Mouse (Mus musculus) natural killer cell, adult 2 months (primary cell): Measurements from ENCODE around the gene Rad51b.

ENCODE experiments used
- DNase-seq, 2 experiments: peaks; one replicate each; pipeline ENCODE4 v3.0.0; 2022; ENCODE audit warnings: low spot score in 2 of 2

The Rad51b gene

DNA sequence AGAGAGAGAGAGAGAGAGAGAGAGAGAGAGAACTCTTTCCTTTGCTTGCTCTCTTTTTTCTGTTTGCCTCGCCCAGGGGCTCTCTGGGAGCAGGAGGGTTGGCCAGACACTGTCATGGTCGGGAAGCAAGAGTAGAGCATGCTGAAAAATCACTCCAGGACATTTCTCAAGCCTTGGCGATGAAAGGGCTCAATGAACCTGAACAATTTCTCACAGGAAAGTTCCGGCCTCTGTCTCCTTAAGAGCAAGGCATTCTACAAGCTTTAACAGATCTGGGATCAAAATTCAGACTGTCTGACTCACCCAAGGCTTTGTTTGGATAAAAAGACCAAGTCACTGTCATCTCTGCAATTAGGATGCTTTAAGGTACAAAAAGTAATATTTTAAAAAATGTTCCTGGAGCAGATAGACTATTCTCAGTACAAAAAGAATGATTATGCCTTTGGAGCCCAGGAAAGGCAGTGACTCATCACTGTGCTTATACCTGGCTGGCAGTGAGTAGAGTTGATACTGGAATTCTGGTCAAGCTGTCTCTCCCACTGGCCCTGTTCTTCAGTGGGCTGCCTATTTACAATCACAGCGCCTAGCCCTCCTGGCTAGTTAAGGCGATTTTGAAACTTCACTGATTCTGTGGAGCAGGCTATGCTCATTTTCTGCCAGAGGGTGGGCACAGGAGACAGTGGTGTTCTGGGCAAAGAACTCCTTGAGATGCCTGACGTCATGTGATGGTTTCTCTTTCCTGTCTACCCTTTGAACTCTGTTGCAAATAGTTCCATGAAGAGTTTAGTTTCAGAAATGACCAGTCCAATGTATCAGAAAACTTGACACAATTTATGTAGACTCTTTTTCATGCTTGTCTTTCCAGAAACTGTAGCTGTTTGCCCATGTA is 352.0 kb downstream of the Rad51b start:
- peak; percentile 20 to 34 for DNase-seq

DNA sequence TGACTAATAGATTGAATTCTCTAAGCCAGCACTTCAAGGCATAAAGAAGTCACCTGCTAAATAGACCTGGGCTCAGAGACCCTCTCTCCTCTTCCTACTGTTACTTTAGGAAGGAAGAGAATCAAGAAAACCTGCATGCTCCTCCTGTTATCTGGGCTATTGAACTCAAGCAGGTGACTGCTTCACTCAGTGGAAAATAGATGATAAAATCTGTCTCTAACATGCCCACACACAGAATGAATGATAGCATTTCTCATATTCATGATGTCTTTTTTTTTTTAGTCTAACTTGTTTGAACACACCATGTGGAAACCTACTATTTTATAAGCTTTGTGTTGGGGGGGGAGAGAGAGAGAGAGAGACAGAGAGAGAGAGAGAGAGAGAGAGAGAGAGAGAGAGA is 352.7 kb downstream of the Rad51b start:
- DNase-seq = no peak

DNA sequence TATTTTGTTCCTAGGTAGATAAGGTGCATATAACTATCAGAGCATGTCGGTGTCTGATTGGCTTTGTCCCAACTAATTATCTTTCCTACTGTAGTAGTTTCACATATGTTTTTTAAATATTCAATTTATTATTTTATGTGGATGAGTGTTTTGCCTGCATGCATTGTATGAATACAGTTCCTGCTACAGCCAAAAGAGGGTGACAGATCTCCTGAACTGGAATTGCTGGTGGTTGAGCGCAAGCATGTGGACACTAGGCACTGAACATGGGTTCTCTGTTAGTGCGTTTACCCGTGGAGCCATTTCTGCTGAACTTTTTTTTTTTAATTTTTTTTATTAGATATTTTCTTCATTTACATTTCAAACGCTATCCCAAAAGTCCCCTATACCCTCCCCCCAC is 358.1 kb downstream of the Rad51b start:
- no peak for DNase-seq

DNA sequence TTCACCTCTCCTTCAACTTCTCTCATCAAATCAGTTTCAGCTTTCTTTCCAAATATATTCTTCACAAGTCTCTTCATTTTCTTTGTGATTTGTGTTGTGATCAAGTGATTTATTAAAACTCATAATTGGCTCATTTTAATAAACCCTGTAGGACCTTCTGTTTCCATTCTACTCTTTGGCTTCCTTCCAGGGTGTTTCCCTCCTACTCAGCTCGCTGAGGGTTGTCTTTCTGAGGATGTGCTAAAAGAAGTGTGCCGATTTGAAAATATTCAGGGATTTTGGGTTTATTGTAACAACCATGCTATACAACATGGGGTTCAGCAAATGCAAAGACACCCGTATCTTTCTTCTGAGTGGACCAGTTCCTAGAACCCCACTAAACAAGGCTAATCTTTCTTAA is 361.8 kb downstream of the Rad51b start:
- DNase-seq = no peak

DNA sequence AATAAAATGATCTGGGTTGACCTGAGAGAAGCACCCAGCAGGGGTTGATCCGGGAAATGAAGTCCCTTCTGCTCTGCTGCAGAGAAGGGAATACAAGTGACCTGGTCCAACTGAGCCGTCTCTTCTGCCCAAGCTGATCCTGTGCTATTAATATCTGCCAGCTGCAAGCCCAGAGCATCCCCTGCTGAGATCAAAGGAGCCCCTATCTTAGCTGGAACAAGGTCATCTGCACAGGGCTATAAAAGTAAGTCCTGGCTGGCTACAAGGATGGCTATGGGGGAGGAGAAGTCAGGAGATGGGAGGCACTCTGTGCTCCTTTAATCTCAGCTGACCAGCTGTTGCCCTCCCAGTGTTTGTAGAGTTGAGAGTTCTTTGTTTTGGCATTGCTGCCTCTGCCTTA is 364.2 kb downstream of the Rad51b start:
- DNase-seq = no peak

DNA sequence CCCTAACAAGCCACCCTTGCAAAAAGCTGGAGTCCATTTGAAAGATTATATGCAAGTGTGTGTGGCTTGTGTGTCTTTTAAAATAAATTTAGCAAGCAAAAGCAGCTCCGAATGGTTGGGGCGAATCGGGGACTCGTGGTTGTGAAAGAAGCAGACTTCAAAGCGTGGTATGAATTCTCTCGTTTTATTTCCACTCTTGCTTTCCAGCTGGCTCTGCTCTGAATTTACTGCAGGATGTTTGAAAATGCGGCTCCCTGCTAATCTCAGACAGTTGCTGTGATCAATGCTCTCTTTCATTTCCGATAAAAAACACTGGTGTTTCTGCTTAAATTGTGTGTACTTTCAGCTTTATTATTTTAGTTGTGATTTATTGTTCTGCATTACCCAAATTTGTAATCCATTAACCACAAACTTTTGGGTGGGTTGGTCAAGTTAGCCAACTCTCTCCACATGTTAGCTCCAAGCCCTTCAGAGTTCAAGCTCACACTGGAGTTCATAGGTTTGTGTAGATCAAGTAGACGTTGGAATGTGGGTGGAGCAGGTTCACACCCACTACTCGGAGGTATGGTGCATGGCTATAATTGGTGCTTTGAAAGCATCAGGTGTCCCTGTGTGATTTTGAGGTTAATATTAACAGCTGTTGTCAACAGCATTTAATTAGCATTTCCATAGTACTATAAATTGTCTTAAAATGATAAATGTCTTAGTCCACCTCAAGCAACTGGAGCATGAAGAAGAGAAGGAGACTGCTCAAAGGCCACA is 366.2 kb downstream of the Rad51b start:
- no peak for DNase-seq

DNA sequence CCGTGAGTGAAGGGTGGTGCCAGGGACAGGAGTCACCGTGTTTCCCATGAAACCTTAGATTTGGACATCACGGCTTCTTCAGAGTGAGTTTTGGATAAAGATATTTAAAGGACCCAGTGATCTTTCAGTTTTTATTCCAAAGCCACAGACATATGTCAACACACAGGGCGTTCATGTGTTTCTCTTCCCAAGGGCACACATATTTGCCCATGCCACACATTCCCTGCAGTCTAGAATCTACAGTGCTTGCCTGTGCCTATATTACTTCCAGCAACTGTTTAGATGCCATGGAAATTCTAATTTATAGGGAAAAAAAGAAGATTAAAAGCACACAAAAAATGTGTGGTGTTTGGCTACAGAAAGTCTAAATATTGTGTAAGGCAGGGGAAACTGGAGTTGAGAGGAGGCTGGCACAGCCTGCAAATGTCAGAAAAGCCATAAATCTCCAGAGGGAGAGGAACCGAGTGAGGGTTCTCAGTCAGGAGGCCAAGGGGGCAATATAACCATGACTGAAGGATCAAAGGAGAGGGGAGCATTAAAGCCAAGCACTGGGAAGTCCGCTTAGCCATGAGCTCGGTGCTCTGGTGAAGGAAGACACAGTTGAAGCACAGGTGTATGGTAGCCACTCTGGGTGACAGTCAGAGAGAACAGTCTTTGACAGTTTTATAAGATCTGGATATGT is 367.0 kb downstream of the Rad51b start:
- no peak for DNase-seq

DNA sequence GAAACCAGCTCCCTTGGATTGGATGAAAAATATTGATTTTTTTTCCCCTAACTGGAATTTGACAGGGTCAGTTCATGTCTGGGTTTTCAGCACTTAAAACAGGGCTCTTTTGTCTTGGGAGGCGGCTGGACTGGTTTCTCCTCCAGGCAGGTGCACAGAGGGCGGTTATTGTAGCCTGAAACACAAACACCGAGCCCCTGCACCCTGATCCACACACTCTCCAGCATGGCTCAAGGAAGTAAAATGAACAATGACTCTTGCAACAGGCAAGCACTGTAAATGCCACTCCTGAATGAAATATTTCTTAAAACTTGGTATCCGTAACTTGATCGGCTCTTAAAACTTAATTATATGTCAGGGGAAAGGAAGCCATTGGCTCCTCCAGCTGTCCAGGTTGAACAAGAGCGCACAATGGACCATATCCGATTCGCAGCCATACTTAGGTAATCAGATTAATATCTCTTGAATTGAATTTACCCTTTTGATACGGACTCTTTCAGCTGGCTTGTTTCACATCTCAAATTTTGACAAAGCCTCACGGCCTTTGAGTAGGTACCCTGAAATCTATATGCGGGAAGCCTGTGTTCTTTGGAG is 377.9 kb downstream of the Rad51b start:
- no peak for DNase-seq

DNA sequence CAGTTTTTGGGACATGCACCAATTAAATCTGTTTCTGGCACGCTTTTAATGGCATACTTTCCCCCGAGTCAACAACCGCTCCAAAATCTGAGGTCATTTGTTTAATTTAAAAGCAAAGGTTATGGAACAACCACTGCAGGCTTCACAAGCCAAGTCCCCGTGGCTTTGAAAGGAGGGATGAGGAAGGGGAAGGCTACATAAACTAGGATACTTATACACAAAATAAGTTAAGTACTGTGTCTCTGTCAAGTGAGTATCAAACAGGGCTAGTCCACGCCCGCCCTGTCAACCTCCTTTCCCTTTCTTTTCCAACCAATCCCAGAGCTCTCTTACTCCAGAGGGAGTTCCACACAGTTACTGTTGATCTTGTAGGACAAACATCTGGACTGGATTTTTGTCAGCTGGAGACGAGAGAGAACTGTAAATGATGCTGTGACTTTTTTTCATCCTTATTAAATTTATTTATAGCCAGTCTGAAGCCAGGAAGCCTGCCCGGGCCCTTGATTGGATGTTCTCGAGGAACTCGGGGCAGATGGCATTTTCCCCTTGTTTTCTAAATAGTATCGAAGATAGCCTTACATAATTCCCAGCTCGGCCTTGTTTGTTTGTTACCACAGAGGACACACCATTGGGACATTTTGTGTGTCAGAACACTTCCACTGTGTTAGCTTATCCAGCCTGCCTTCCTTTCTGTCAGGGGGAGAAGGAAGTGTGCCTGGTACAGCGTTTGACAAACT is 378.5 kb downstream of the Rad51b start:
- no peak for DNase-seq

DNA sequence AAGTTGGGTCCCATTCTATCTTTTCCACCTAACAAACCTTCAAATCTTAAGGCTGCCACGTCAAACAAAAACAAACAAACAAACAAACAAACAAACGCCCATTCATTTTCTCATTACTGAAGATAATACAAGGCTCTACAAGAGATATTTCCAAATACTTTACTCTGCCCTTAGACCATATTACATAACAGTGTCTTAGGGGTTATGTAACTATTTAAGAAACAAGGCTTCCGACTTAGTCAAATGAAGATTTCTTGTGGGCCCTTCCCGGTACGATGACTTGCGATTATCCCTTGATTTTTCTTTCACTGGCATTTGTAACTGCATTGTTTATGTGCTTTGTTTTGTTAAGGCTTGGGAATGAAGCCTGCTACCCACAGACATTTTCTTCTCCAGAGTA is 379.2 kb downstream of the Rad51b start:
- DNase-seq = no peak

DNA sequence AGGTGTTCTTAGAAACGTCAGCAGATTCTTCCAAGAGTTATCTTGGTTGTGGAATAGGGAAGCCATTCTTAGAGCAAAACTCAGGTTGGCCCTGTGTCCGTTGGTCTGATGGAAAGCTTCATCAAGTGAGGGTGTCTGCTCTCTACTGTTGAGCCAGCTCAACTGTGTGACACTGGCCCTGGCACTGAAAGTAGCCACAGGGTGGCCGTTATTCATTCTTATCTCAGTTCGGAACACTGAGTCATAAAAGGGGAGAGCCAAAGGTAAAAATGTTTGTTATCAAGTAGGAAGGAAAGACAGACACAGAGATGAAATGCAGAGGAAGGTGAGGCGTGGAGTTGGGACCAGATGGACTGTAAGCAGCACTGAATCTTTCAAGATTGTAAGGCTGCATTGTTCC is 379.8 kb downstream of the Rad51b start:
- DNase-seq = no peak

DNA sequence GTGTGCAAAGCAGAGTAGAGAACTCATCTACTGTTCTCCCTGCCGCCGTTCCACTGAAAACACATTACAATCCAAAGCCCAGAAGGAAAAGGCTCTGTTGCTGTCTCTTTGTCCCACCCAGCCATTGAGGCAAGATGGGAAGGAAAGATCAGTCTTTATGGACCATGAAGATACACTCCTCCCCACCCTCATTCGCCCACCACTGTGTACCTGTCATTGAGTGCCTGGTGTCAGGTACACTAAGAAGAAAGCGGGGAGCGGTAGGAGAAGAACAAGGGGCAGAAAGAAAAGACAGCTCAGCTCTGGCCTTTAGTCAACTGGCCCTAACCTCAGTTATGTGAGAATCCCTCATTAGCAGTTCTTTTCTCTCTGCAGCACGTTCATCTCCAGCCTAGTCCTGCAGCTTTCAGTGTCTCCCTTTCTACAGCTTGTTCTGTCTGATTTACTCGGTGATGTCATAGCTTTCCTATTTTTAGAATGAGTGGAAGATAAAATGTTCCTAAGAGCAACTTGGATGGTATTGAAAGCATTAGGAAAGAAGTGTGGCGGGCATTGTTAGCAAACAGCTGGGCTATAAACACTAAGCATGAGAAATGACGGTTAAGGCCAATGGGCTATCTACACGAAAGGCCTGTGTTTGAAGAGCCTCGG is 382.3 kb downstream of the Rad51b start:
- no peak for DNase-seq

DNA sequence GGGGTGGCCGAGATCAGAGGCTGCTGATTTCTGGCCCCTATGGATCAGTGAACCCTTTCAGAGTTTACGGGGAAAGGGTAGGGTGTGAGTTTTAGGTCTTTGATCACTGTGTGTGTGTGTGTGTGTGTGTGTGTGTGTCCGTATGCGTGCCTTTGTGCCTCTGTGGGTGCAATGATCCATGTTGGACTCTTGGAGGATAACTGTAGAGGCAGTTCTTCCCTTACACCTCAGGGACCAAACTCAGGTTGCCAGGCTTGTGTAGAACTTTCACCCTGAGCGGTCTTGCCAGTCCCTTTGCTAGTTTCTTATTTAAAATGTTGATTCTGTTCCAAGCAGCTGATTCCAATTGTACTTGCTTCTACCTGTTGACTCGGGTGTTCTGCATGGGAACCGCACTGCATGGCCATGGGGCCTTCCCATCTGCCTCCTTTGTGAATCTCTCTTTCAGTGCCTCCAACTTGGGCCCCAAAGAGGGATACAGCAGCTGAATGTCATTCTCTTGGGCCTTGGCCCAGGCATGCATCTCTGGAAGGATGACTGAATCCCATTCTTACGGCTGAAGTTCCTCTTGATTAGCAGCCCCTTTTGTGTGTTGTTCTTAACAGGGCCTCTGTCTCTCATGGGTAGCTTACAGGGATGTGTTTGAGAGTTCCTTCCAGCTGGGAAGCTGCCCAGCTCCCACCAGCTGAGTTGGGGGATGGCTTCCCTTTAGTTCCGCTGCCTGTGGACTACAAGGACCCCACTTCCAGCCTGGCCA is 383.0 kb downstream of the Rad51b start:
- no peak for DNase-seq

DNA sequence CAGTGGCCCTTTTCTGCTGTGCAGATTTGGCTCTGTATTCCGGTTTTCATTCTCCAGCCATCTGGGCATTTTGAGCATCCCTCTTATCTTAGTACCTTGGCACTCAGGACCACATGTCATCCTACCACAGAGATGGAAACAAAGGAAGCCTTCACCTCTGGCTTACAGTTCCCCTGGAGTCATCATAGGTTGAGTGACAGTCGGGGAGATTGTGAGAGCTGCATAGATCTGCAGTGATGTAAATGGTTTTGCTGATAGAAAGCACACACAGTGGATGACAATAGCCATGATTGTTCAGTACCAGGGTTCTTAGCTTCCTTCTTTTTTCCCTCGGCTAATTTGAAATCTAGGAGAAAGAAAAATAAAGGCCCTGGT is 383.6 kb downstream of the Rad51b start:
- DNase-seq = no peak

DNA sequence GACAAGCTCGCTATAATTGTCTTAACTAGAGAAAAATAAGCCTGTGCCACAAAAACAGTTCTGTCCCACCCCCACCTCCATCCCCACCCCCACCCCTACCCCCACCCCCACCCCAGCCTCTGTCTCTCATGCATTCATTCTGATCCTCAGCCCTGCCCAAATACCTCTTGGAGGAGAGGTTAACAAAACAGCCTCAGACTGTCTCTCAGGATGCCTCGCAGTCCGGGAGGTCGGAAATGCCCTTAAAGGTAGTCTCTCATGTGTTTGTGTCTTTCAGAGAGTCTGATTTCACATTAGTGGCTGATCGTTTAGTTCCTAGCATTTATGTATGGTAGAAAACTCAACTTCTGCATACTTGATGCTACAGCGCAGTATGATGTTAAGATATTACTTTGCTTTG is 384.5 kb downstream of the Rad51b start:
- no peak for DNase-seq

DNA sequence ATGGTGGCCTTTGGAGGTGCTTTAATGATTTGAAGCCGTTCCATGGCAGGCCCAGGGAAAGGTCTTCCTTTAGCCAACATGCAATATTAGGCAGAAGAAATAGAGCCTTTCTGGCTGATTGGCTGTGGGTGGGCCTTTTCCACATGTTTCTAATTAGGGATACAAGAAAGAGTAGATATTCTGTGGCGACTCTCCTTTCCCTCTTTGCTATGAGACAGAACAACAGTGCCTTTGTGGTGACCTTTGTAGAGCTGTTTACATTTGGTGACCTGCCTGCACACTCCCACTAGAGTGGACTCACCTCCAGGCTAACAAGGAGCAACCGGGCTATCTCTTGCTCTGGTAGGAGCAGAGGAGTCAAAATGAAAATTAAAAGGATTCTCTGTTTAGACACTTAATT is 386.3 kb downstream of the Rad51b start:
- DNase-seq = no peak

DNA sequence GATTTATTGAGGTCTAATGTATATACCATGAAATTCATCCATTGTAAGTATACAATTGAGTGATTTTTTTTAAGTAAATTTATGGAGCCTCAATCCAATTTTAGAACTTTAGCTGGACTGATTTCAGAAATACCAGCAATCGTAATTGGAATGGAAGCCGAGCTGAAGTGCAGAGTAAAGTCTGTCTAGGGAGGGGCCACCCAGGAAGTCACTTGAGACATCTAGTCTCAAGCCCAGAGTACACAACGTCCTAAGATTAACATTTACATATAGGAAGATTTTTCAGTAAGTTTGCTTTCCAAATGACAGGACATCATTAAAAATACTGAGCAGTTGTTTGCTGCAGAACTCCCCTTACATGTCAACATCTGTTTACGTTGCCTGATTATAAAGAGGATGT is 386.7 kb downstream of the Rad51b start:
- no peak for DNase-seq

DNA sequence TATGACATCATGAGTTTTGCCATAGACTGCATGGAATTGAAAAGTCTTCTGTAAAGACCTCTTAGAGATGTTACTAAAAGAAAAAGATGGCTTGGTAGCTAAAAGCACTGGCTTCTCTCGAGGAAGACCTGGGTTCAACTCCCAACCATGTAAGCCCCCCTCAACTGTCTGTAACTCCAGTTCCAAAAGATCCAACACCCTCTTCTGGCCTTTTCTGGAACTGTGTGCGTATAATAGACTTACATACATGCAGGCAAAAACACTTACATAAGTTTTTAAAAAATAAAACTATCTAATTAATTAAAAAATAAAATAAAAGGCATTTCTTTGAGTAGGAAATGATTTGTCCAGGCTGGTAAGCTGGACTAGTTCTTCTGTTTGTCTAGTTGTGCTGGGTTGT is 387.3 kb downstream of the Rad51b start:
- DNase-seq = no peak

DNA sequence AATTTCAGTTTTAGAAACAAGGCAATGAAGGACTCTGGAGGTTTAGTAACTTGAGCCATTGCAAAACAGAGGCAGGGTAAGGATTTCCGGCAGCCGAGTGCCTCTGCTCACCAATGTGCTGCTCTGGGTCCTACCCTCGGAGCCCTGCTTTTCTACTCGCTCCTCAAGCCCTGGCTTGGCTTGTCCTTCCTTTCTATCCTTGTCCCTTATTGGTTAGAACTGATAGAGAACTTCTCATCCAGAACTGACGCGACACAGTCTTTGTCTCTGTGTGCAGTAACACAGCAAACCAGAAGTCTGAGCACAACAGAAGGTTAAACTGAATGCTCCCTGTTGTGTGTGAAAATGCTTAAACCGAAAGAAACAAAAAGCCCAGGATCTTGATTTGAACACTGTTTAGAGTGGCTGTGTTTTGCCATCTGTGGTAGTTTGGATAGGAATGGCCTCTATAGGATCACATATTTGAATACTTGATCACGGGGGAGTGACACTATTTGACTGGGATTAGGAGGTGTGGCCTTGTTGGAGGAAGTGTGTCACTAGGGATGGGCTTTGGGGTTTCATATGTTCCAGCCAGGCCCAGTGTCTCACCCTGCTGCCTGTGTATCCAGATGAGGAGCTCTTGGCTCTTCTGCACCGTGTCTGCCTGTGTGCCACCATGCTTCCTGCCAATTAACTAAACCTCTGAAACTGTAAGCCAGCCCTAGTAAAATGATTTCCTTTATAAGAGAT is 389.7 kb downstream of the Rad51b start:
- no peak for DNase-seq
